Mouse (Mus musculus) left cerebral cortex, adult 9 months (tissue): ENCODE measurements around the gene St7l.

Experiments
- DNase-seq, 2 experiments: peaks; one replicate each; pipeline ENCODE4 v3.0.0; 2022; ENCODE audit warnings: low spot score in 2 of 2

St7l gene

GRCm38 (mm10) chr3:104901154-104901553, 37.3 kb downstream of the St7l start:
- DNase-seq, result no peak

- DNase-seq, result peak in 1 of 2 experiments; percentile 16
Observed at GRCm38 (mm10) chr3:104905389-104905788, 41.6 kb downstream of the St7l start.

GRCm38 (mm10) chr3:104906007-104906406, 42.2 kb downstream of the St7l start:
- DNase-seq, result peak in 1 of 2 experiments; percentile 36

- DNase-seq, result no peak
Observed at GRCm38 (mm10) chr3:104909195-104909594, 45.4 kb downstream of the St7l start.

GRCm38 (mm10) chr3:104914986-104915385, 51.2 kb downstream of the St7l start:
- DNase-seq, result no peak

GRCm38 (mm10) chr3:104929385-104929784, 65.6 kb downstream of the St7l start:
- no peak for DNase-seq

GRCm38 (mm10) chr3:104937728-104938305, 74.0 kb downstream of the St7l start:
- no peak for DNase-seq

- no peak for DNase-seq
Observed at GRCm38 (mm10) chr3:104938327-104938726, 74.5 kb downstream of the St7l start.

GRCm38 (mm10) chr3:104940691-104941090, 76.9 kb downstream of the St7l start:
- no peak for DNase-seq

GRCm38 (mm10) chr3:104942682-104943081, 78.9 kb downstream of the St7l start:
- DNase-seq, result no peak

GRCm38 (mm10) chr3:104943333-104943732, 79.5 kb downstream of the St7l start:
- DNase-seq, result no peak

GRCm38 (mm10) chr3:104944894-104945293, 81.1 kb downstream of the St7l start:
- no peak for DNase-seq

GRCm38 (mm10) chr3:104950926-104951325, 87.1 kb downstream of the St7l start:
- DNase-seq, result no peak

GRCm38 (mm10) chr3:104952891-104953670, 89.3 kb downstream of the St7l start:
- no peak for DNase-seq

GRCm38 (mm10) chr3:104954137-104954536, 90.3 kb downstream of the St7l start:
- DNase-seq, result no peak

- no peak for DNase-seq
Observed at GRCm38 (mm10) chr3:104954551-104954950, 90.7 kb downstream of the St7l start.

GRCm38 (mm10) chr3:104956131-104956581, 92.4 kb downstream of the St7l start:
- no peak for DNase-seq

- DNase-seq, result no peak
Observed at GRCm38 (mm10) chr3:104960026-104961000, 96.5 kb downstream of the St7l start.

- DNase-seq, result no peak
Observed at GRCm38 (mm10) chr3:104961066-104962059, 97.6 kb downstream of the St7l start, which contains the start of gene Wnt2b. TSS of gene Wnt2b (minus strand) at chr3:104961921.

GRCm38 (mm10) chr3:104962141-104962611, 98.4 kb downstream of the St7l start:
- DNase-seq, result no peak

GRCm38 (mm10) chr3:104962866-104963265, 99.1 kb downstream of the St7l start:
- no peak for DNase-seq
